Mouse (Mus musculus) lung, postnatal 0 days (tissue): ENCODE measurements around the gene Selenov.

Experiments used
- CTCF ChIP-seq: IDR thresholded peaks from 2 replicates; pipeline ENCODE4 v1.5.1; 2016; ENCODE audit warnings: antibody characterized with exemption, mild to moderate bottlenecking
- EP300 ChIP-seq: IDR thresholded peaks from 2 replicates; pipeline ENCODE4 v1.6.1; 2016; ENCODE audit warnings: antibody characterized with exemption, mild to moderate bottlenecking, control low read depth

DNA sequence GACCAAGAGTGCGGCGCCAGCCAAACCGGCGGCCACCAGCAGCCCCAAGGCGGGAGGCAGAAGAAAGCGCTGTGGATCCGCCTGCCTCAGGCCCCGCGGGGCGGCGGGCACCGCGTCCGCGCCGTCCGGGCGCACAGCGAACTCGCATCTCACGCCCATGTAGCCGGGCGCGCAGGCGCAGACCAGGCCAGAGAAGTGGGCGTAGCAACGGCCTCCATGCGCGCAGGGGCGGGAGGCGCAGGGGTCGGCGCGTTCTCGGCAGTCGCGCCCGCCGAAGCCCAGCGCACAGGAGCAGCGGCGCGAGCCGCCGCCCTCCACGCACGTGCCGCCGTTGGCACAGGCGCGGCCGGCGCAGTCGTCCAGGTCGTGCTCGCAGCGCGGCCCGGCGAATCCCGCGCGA lies 3.5 kb upstream of the Selenov start:
- TF ChIP-seq CTCF (no peak), EP300 (no peak)
